Mouse (Mus musculus) midbrain, embryonic 16.5 days (tissue): ENCODE measurements around the gene Rac2. TPM values are rescaled to one million over a fixed set of nuclear protein-coding genes. Genes with fewer than 3 reads are reported as not detected.

ENCODE experiments used
- ATAC-seq: fragments of 200-750 bp; cut with Nextera tagmentation; 2 replicates; pipeline ENCODE4 v1.8.0; 2017; ENCODE audit warnings: moderate TSS enrichment
- H3K27ac ChIP-seq: fragments of 300-500 bp; sonication (generic); 2 replicates; pipeline ENCODE4 v1.5.1; 2014; ENCODE audit warnings: mild to moderate bottlenecking, low read length, mixed read lengths
- H3K27me3 ChIP-seq: fragments of 300-500 bp; sonication (generic); 2 replicates; pipeline ENCODE4 v1.6.1; 2014; ENCODE audit warnings: low read depth, low read length, mixed read lengths; ENCODE audit not compliant: control insufficient read depth, insufficient read depth
- H3K36me3 ChIP-seq: fragments of 300-500 bp; sonication (generic); 2 replicates; pipeline ENCODE4 v1.6.1; 2014; ENCODE audit warnings: mild to moderate bottlenecking, low read length, moderate library complexity, mixed read lengths; ENCODE audit not compliant: control insufficient read depth, insufficient read depth
- H3K4me1 ChIP-seq: fragments of 300-500 bp; sonication (generic); 2 replicates; pipeline ENCODE4 v1.6.1; 2014; ENCODE audit warnings: mild to moderate bottlenecking, low read length, mixed read lengths; ENCODE audit not compliant: control insufficient read depth, insufficient read depth
- H3K4me2 ChIP-seq: fragments of 300-500 bp; sonication (generic); 2 replicates; pipeline ENCODE4 v1.6.1; 2014; ENCODE audit warnings: mild to moderate bottlenecking, low read length, mixed read lengths
- H3K4me3 ChIP-seq: fragments of 300-500 bp; sonication (generic); 2 replicates; pipeline ENCODE4 v1.5.1; 2014; ENCODE audit warnings: low read depth, mild to moderate bottlenecking, low read length, moderate library complexity, mixed read lengths
- H3K9ac ChIP-seq: fragments of 300-500 bp; sonication (generic); 2 replicates; pipeline ENCODE4 v1.6.1; 2014; ENCODE audit warnings: low read depth, low read length, mixed read lengths
- H3K9me3 ChIP-seq: fragments of 300-500 bp; sonication (generic); replicated peaks from 2 replicates; pipeline ENCODE4 v1.6.1; 2014; ENCODE audit warnings: mild to moderate bottlenecking, low read length, mixed read lengths; ENCODE audit not compliant: control insufficient read depth, poor library complexity, severe bottlenecking
- WGBS: fragments of 180-500 bp; shearing (Covaris S2); extraction: QIAGEN DNeasy Blood & Tissue Kit; methylation state at CpG from one replicate; pipeline ENCODE4 v1.1.7; 2014; 5-methylcytosine and 5-hydroxymethylcytosine counted together
- polyA plus RNA-seq: library from polyadenylated mRNA; unstranded; fragments of >200 nt; fragmentation: Nextera tagmentation; extraction: Ambion mirVana; gene quantifications from 2 replicates; pipeline ENCODE4 v1.2.1, GENCODE M21; 2015

The Rac2 gene
- polyA plus RNA-seq, 1 experiment from 2014 or later, result 2.3 TPM

DNA sequence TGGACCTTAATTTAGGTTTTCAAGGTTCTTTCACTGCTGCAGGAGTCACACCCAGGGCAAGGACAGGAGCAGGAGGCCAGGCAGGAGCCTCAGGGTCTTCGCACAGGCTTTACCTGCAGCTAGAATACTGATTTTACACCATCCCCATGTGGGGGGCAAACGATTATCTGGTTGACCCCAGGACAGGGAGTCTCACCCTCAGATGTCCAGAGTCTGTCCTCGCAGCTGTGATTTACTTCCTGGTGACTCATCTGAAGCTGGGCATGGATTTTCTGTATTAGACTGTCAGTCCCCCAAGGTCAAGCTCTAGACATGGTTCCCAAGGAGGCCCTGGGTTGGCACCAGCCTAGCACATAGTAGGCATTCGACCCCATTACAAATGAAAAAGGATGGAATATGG lies 26.5 kb downstream of the Rac2 start:
- H3K9me3 ChIP-seq, result no peaks in the 10 kb centered on the region
- no peak overlapping the region for H3K27ac ChIP-seq
- H3K4me2 ChIP-seq, result no peak overlapping the region
- no peak overlapping the region for H3K9ac ChIP-seq
- no peaks in the 10 kb centered on the region for H3K36me3 ChIP-seq
- peaks cover 9% of the 10 kb centered on the region for H3K4me1 ChIP-seq
- ATAC-seq, result no peak
- 85% methylated on average over 4 of the region's 4 CpGs for WGBS
- no peaks in the 10 kb centered on the region; the same call in 1 of the 2 replicates for H3K27me3 ChIP-seq
- no peak overlapping the region for H3K4me3 ChIP-seq

DNA sequence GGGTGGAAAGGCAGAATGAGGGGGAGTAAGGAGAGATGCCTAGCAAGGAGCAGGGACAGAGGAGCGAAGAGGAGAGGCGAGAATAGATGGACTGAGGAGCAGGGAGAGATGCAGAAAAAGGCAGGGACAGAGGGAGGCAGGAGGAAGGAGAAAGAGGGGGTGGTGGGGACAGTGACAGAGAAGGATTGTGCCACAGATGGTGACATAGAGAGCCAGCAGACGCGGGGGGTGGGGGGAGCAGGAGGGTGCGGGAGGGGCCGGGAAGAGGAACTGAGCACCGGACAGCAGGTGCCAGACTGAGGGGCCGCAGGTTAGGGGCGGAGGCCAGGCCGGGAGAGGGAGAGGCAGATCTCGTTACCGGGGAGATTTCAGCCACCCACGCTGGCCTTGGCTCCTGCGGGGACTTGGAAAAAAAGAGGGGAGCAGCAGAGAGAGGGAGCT lies 28.0 kb downstream of the Rac2 start, which contains the start of gene Sstr3:
Gene Sstr3 (minus strand): TSS at position 125 of the 441 bp plus-strand sequence.
- no peak within 1 kb of the TSS; the same call in 1 of the 2 replicates for H3K4me3 ChIP-seq
- peak within 1 kb of the TSS; percentile 60 for H3K9ac ChIP-seq
- H3K27me3 ChIP-seq, result no peaks in the 10 kb centered on the region; the same call in 1 of the 2 replicates
- H3K27ac ChIP-seq, result no peak within 1 kb of the TSS
- no peaks in the 10 kb centered on the region for H3K9me3 ChIP-seq
- WGBS, result 6% methylated on average over 14 of the region's 14 CpGs
- peaks cover 9% of the 10 kb centered on the region for H3K4me1 ChIP-seq
- H3K36me3 ChIP-seq, result no peaks in the 10 kb centered on the region
- 0 out of 2 replicates have a peak, but pooled peaks have one; percentile 15 for ATAC-seq
- peak within 1 kb of the TSS; percentile 49 for H3K4me2 ChIP-seq

DNA sequence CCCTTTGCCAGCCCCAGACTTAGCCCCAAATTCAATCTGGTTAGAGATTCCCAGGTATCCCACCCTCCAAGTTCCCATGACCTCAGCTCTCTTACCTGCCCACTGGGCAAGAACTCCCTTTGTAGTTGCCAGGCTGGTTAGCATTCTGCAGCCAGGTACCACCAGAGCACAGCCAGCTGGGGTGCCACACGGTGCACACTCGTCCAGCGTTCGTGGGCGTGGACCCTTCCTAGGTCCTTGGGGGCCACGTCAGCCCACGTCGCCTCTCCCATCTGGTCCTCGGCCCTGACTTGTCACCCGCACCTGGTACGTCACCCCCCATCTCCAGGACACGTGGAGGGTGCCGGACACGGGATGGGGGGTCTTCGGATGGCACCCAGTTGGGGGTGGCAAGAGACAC lies 28.5 kb downstream of the Rac2 start:
- Histone ChIP-seq H3K9ac (no peak overlapping the region; the same call in 1 of the 2 replicates), H3K9me3 (no peaks in the 10 kb centered on the region), H3K27me3 (no peaks in the 10 kb centered on the region; the same call in 1 of the 2 replicates), H3K4me3 (no peak overlapping the region), H3K27ac (no peak overlapping the region), H3K36me3 (no peaks in the 10 kb centered on the region), H3K4me1 (peaks cover 9% of the 10 kb centered on the region), H3K4me2 (no peak overlapping the region)
- 82% methylated on average over 15 of the region's 15 CpGs for WGBS
- no peak for ATAC-seq

DNA sequence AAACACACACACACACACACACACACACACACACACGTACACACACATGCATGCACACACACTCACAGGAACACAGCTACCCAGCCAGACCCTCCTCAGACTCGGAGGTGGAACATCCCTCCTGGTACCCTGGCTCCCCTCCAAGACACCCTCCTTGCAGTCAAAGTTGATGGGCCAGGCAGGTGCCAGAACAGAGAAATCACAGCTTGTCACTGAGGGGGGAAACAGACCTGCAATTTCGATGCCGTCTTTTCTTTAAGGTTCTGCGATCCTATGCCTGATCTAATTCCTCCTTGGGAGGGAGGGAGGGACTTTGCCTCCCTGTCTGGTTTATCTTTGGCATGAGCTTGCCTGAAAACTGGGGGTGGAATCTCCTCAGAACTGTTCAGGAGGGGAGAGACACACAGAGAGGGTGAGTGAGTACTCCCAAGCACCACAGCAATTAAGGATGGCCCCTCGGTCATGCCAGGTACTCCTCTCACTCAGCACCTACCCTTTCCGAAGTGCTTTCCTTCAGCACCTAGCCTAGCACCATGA lies 29.7 kb downstream of the Rac2 start:
- 67% methylated on average over 7 of the region's 7 CpGs for WGBS
- Histone ChIP-seq H3K27me3 (no peaks in the 10 kb centered on the region; the same call in 1 of the 2 replicates), H3K27ac (no peak overlapping the region), H3K4me2 (no peak overlapping the region), H3K4me3 (no peak overlapping the region), H3K9me3 (no peaks in the 10 kb centered on the region), H3K36me3 (no peaks in the 10 kb centered on the region), H3K9ac (no peak overlapping the region), H3K4me1 (peaks cover 9% of the 10 kb centered on the region)
- ATAC-seq, result no peak

DNA sequence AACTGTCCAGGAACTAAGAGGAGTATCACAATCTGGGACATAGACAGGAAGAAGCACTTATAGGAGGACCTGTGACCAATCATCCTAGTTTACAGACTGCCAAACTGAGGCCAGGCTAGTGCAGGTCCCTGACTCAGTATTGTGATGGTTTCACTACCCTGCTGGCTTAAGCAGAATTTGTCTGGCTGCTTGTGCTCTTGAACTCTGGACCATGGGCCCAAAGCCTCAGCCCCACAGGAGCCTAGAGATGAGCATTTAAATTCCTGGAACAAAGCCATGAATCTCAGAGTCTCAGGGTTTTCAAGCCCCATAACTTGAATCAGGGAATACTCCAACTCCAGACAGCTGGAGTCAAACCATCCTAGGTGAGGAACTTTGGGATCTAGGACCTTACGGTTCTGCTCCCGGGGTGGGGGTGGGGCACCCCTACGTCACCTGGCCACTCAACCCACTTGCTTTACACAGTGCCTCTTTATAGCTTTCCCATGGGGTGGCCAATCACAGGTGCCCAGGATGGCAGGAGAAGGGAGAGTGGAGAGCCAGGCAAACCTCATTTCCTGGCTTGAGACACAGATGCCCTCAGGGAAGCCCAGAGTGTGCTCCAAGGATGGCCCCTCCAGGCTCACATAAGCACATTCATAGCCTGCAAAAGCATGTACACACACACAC lies 30.4 kb downstream of the Rac2 start:
- H3K36me3 ChIP-seq, result no peaks in the 10 kb centered on the region
- H3K9ac ChIP-seq, result no peak overlapping the region
- no peak for ATAC-seq
- no peaks in the 10 kb centered on the region for H3K9me3 ChIP-seq
- no peak overlapping the region for H3K27ac ChIP-seq
- H3K27me3 ChIP-seq, result no peaks in the 10 kb centered on the region; the same call in 1 of the 2 replicates
- H3K4me3 ChIP-seq, result no peak overlapping the region
- 85% methylated on average over 3 of the region's 3 CpGs for WGBS
- peaks cover 9% of the 10 kb centered on the region for H3K4me1 ChIP-seq
- no peak overlapping the region for H3K4me2 ChIP-seq

DNA sequence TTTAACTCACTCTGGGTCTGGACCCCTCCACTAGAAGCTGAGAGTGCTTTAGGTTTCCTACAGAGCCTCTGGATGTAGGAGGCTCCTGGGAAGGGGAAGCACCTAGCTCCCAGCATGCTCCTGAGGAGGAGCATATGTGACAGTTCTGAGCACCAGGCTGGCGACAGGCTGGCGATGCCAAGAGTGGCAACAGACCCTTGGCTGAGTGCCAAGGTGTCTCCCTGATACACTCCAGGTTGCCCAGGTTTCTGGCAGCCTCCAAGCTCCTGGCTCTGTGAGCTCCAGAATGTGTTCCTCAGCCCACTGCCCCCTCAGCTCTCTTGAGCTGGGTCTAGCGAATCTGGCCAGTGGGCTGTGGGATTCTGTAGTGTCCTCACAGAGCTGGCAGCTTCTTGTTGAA lies 31.0 kb downstream of the Rac2 start:
- WGBS, result 61% methylated on average over 3 of the region's 3 CpGs
- no peak overlapping the region for H3K9ac ChIP-seq
- H3K27ac ChIP-seq, result no peak overlapping the region
- no peaks in the 10 kb centered on the region; the same call in 1 of the 2 replicates for H3K27me3 ChIP-seq
- no peak overlapping the region for H3K4me3 ChIP-seq
- H3K4me1 ChIP-seq, result peaks cover 9% of the 10 kb centered on the region
- no peak overlapping the region for H3K4me2 ChIP-seq
- no peaks in the 10 kb centered on the region for H3K9me3 ChIP-seq
- ATAC-seq, result no peak
- no peaks in the 10 kb centered on the region for H3K36me3 ChIP-seq

DNA sequence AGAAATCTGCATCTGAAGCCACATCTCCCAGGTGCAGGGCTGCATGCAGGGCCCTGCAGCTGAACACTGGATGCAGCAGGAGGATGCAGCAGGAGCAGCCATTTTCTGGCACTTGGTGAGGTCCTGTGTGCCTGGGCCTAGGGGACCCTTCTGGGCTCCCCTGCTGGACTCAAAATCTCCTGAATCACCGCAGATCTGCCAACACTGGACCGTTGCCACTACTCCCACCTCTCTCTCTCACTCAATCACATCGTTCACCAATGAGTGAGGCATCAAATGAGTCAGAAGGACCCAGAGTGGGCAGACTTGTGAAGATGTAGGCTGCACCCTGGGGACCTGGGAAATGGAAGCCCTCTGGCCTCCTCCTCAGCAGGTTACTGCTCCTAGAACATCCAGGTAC lies 31.5 kb downstream of the Rac2 start:
- Histone ChIP-seq H3K4me3 (no peak overlapping the region), H3K9ac (0 out of 2 replicates have a peak overlapping the region, but pooled peaks have one; percentile 8), H3K9me3 (no peaks in the 10 kb centered on the region), H3K4me2 (no peak overlapping the region), H3K36me3 (no peaks in the 10 kb centered on the region), H3K27me3 (no peaks in the 10 kb centered on the region; the same call in 1 of the 2 replicates), H3K4me1 (peaks cover 11% of the 10 kb centered on the region), H3K27ac (no peak overlapping the region)
- ATAC-seq, result no peak
- WGBS, result 68% methylated on average over 3 of the region's 3 CpGs

DNA sequence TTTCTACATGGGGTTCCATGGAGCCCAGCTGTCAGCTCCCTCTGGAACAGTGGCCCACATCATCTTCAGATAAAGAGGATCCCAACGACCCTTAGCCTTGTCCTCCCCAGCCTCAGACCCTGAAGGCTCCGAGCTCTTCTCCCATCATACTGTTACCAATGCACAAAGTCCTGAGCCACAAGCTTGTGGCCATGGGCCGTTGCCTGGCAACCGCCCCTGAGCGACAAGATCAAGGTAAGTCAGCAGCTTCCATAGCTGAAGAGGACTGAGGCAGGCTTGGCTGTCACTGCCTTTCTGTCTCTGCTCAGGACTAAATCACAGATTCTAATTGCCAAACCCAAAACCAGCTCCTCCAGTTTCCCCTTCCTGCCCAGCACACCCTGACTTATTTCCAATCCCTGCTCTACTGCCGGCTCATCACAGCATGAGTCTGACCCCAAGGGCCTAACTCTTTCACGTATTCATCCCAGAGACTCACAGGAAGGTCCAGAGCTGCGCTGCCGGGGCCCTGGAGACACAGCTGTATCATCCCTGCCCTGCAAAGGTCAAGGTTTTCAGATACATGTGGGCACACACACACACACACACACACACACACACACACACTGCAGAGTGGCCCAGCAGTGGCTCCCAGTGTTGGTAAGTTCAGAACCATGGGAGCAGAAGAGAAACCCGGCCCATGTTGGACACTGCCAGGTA lies 36.7 kb downstream of the Rac2 start:
- Histone ChIP-seq H3K9ac (peak overlapping the region; percentile 24; the same call in 1 of the 2 replicates), H3K4me2 (no peak overlapping the region), H3K4me1 (peaks cover 11% of the 10 kb centered on the region; the same call in 1 of the 2 replicates), H3K36me3 (no peaks in the 10 kb centered on the region), H3K4me3 (no peak overlapping the region), H3K27ac (peak overlapping the region; percentile 51; the same call in 1 of the 2 replicates), H3K27me3 (no peaks in the 10 kb centered on the region), H3K9me3 (no peaks in the 10 kb centered on the region)
- no peak for ATAC-seq
- 37% methylated on average over 10 of the region's 10 CpGs for WGBS
